Mouse (Mus musculus): ENCODE results near the gene Atxn7l3. TPM values are rescaled to one million over a fixed set of nuclear protein-coding genes. Genes with fewer than 3 reads are reported as not detected.

Atxn7l3 gene
- polyA plus RNA-seq, 1 experiment, result 30.4 TPM

- WGBS, result under 1% methylated on average over 86 of the region's 87 CpGs
- Histone ChIP-seq H3K4me1 (ENCODE audit: control insufficient read depth, insufficient read depth, low read length) (peaks cover 5% of the 10 kb centered on the region), H3K4me3 (replicated peaks; ENCODE audit: control insufficient read depth, low read depth, low read length) (peak overlapping the region; percentile 89), H3K27ac (ENCODE audit: control insufficient read depth, insufficient read depth, low read depth, low read length, poor library complexity) (peak overlapping the region; percentile 99)
- no peak for TF ChIP-seq CTCF (IDR thresholded peaks at IDR 0.05; ENCODE audit: control insufficient read depth, insufficient read depth, low read length)
- no peak for TF ChIP-seq POLR2A (IDR thresholded peaks at IDR 0.05; ENCODE audit: borderline replicate concordance, control insufficient read depth, low read depth, low read length)
These were observed 21.0 kb upstream of the Atxn7l3 start for GRCm38 (mm10) chr11:102317298-102317900.

- peaks cover 5% of the 10 kb centered on the region for H3K4me1 ChIP-seq (ENCODE audit: control insufficient read depth, insufficient read depth, low read length)
- peak overlapping the region; percentile 99 for H3K27ac ChIP-seq (ENCODE audit: control insufficient read depth, insufficient read depth, low read depth, low read length, poor library complexity)
- peak overlapping the region; percentile 87 for H3K4me3 ChIP-seq (replicated peaks; ENCODE audit: control insufficient read depth, low read depth, low read length)
- peak; percentile 70; the same call in 1 of the 2 replicates for TF ChIP-seq POLR2A (IDR thresholded peaks at IDR 0.05; ENCODE audit: borderline replicate concordance, control insufficient read depth, low read depth, low read length)
- TF ChIP-seq CTCF (IDR thresholded peaks at IDR 0.05; ENCODE audit: control insufficient read depth, insufficient read depth, low read length), result no peak
- WGBS, result 1% methylated on average over 71 of the region's 80 CpGs
These were observed 20.3 kb upstream of the Atxn7l3 start for GRCm38 (mm10) chr11:102316572-102317297.

GRCm38 (mm10) chr11:102315690-102316571, 19.5 kb upstream of the Atxn7l3 start:
- no peak for TF ChIP-seq CTCF (IDR thresholded peaks at IDR 0.05; ENCODE audit: control insufficient read depth, insufficient read depth, low read length)
- no peak for TF ChIP-seq POLR2A (IDR thresholded peaks at IDR 0.05; ENCODE audit: borderline replicate concordance, control insufficient read depth, low read depth, low read length)
- 13% methylated on average over 14 of the region's 14 CpGs for WGBS
- Histone ChIP-seq H3K4me3 (replicated peaks; ENCODE audit: control insufficient read depth, low read depth, low read length) (peak overlapping the region; percentile 75), H3K27ac (ENCODE audit: control insufficient read depth, insufficient read depth, low read depth, low read length, poor library complexity) (peak overlapping the region; percentile 54), H3K4me1 (ENCODE audit: control insufficient read depth, insufficient read depth, low read length) (peaks cover 5% of the 10 kb centered on the region)

- 80% methylated on average over 12 of the region's 12 CpGs for WGBS
- H3K4me1 ChIP-seq (ENCODE audit: control insufficient read depth, insufficient read depth, low read length), result peaks cover 3% of the 10 kb centered on the region; the same call in 1 of the 2 replicates
- no peak overlapping the region for H3K4me3 ChIP-seq (replicated peaks; ENCODE audit: control insufficient read depth, low read depth, low read length)
- TF ChIP-seq POLR2A (IDR thresholded peaks at IDR 0.05; ENCODE audit: borderline replicate concordance, control insufficient read depth, low read depth, low read length) (no peak), CTCF (IDR thresholded peaks at IDR 0.05; ENCODE audit: control insufficient read depth, insufficient read depth, low read length) (no peak)
- H3K27ac ChIP-seq (ENCODE audit: control insufficient read depth, insufficient read depth, low read depth, low read length, poor library complexity), result no peak overlapping the region
These were observed 17.9 kb upstream of the Atxn7l3 start for GRCm38 (mm10) chr11:102314321-102314720.

- Histone ChIP-seq H3K4me1 (ENCODE audit: control insufficient read depth, insufficient read depth, low read length) (peaks cover 3% of the 10 kb centered on the region; the same call in 1 of the 2 replicates), H3K4me3 (replicated peaks; ENCODE audit: control insufficient read depth, low read depth, low read length) (no peak overlapping the region), H3K27ac (ENCODE audit: control insufficient read depth, insufficient read depth, low read depth, low read length, poor library complexity) (0 out of 2 replicates have a peak overlapping the region, but pooled peaks have one; percentile 40)
- TF ChIP-seq POLR2A (IDR thresholded peaks at IDR 0.05; ENCODE audit: borderline replicate concordance, control insufficient read depth, low read depth, low read length) (no peak), CTCF (IDR thresholded peaks at IDR 0.05; ENCODE audit: control insufficient read depth, insufficient read depth, low read length) (no peak)
- WGBS, result 74% methylated on average over 6 of the region's 6 CpGs
These were observed 16.2 kb upstream of the Atxn7l3 start for GRCm38 (mm10) chr11:102312586-102312985.

GRCm38 (mm10) chr11:102311966-102312365, 15.5 kb upstream of the Atxn7l3 start:
- TF ChIP-seq POLR2A (IDR thresholded peaks at IDR 0.05; ENCODE audit: borderline replicate concordance, control insufficient read depth, low read depth, low read length) (no peak), CTCF (IDR thresholded peaks at IDR 0.05; ENCODE audit: control insufficient read depth, insufficient read depth, low read length) (no peak)
- no peak overlapping the region for H3K4me3 ChIP-seq (replicated peaks; ENCODE audit: control insufficient read depth, low read depth, low read length)
- 84% methylated on average over 4 of the region's 4 CpGs for WGBS
- peaks cover 3% of the 10 kb centered on the region; the same call in 1 of the 2 replicates for H3K4me1 ChIP-seq (ENCODE audit: control insufficient read depth, insufficient read depth, low read length)
- no peak overlapping the region for H3K27ac ChIP-seq (ENCODE audit: control insufficient read depth, insufficient read depth, low read depth, low read length, poor library complexity)

- H3K4me3 ChIP-seq (replicated peaks; ENCODE audit: control insufficient read depth, low read depth, low read length), result no peak overlapping the region
- 0 out of 2 replicates have a peak, but pooled peaks have one; percentile 11 for TF ChIP-seq POLR2A (IDR thresholded peaks at IDR 0.05; ENCODE audit: borderline replicate concordance, control insufficient read depth, low read depth, low read length)
- no peak for TF ChIP-seq CTCF (IDR thresholded peaks at IDR 0.05; ENCODE audit: control insufficient read depth, insufficient read depth, low read length)
These were observed 14.6 kb upstream of the Atxn7l3 start for GRCm38 (mm10) chr11:102310768-102311695.

More at GRCm38 (mm10) chr11:102310768-102311695, 14.6 kb upstream of the Atxn7l3 start:
- Histone ChIP-seq H3K27ac (ENCODE audit: control insufficient read depth, insufficient read depth, low read depth, low read length, poor library complexity) (no peak overlapping the region), H3K4me1 (ENCODE audit: control insufficient read depth, insufficient read depth, low read length) (peaks cover 3% of the 10 kb centered on the region; the same call in 1 of the 2 replicates)
- WGBS, result 83% methylated on average over 38 of the region's 38 CpGs

Measured in bone marrow, adult 2 months (tissue).